Mouse (Mus musculus): ENCODE measurements around the gene Agbl4. TPM values are rescaled to one million over a fixed set of nuclear protein-coding genes. Genes with fewer than 3 reads are reported as not detected.

Agbl4 gene
- polyA plus RNA-seq, 1 experiment, result not detected

- Histone ChIP-seq H3K27me3 (ENCODE audit: control insufficient read depth, insufficient read depth, insufficient read length) (no peaks in the 10 kb centered on the region), H3K4me2 (ENCODE audit: low read depth) (no peak overlapping the region), H3ac (ENCODE audit: control insufficient read depth, insufficient read length) (no peak overlapping the region), H3K4me3 (no peak overlapping the region), H3K79me2 (ENCODE audit: control insufficient read depth, insufficient read depth) (no peaks in the 10 kb centered on the region), H3K36me3 (ENCODE audit: control insufficient read depth, insufficient read depth) (no peaks in the 10 kb centered on the region)
- TF ChIP-seq POLR2AphosphoS2 (IDR thresholded peaks at IDR 0.05; ENCODE audit: insufficient read length, low read depth), result no peak
- TF ChIP-seq TCF12 (IDR thresholded peaks at IDR 0.05; ENCODE audit: insufficient read depth, poor library complexity, severe bottlenecking), result no peak
- no peak for TF ChIP-seq MAX (IDR thresholded peaks at IDR 0.05; ENCODE audit: low read depth)
Observed at GRCm38 (mm10) chr4:111607826-111608500, 1210.5 kb downstream of the Agbl4 start.

GRCm38 (mm10) chr4:111621865-111622264 is 1224.4 kb downstream of the Agbl4 start:
- H3K4me2 ChIP-seq (ENCODE audit: low read depth), result no peak overlapping the region
- TF ChIP-seq MYOD1 (IDR thresholded peaks at IDR 0.05; ENCODE audit: control insufficient read depth in 1 of 3, insufficient read length in 2 of 3, low read depth in 2 of 3), result no peak
- TF ChIP-seq TCF3 (IDR thresholded peaks at IDR 0.05; ENCODE audit: insufficient read length, low read depth), result no peak
- TF ChIP-seq MYOG (IDR thresholded peaks at IDR 0.05; ENCODE audit: control insufficient read depth in 1 of 3, insufficient read depth in 1 of 3, insufficient read length in 2 of 3, low read depth in 2 of 3), result no peak
- no peak for TF ChIP-seq MAX (IDR thresholded peaks at IDR 0.05; ENCODE audit: low read depth)
- TF ChIP-seq POLR2A (IDR thresholded peaks at IDR 0.05; ENCODE audit: insufficient read length, low read depth), result no peak
- no peak for TF ChIP-seq POLR2AphosphoS2 (IDR thresholded peaks at IDR 0.05; ENCODE audit: insufficient read length, low read depth)
- no peak for TF ChIP-seq SRF (IDR thresholded peaks at IDR 0.05; ENCODE audit: control insufficient read depth, insufficient read length, low read depth)
- no peak for TF ChIP-seq CEBPB (IDR thresholded peaks at IDR 0.05; ENCODE audit: insufficient read depth, poor library complexity, severe bottlenecking)
- TF ChIP-seq TCF12 (IDR thresholded peaks at IDR 0.05; ENCODE audit: insufficient read depth, poor library complexity, severe bottlenecking), result no peak
- no peak for TF ChIP-seq E2F4 (IDR thresholded peaks at IDR 0.05; ENCODE audit: insufficient read depth)
- TF ChIP-seq USF1 (IDR thresholded peaks at IDR 0.05; ENCODE audit: low read depth), result no peak
- no peak for TF ChIP-seq REST (IDR thresholded peaks at IDR 0.05; ENCODE audit: insufficient read depth, insufficient read length)
- H3ac ChIP-seq (ENCODE audit: control insufficient read depth, insufficient read length), result no peak overlapping the region
- no peaks in the 10 kb centered on the region for H3K36me3 ChIP-seq (ENCODE audit: control insufficient read depth, insufficient read depth)
- no peaks in the 10 kb centered on the region for H3K27me3 ChIP-seq (ENCODE audit: control insufficient read depth, insufficient read depth, insufficient read length)
- H3K4me3 ChIP-seq, result no peak overlapping the region
- no peaks in the 10 kb centered on the region for H3K79me2 ChIP-seq (ENCODE audit: control insufficient read depth, insufficient read depth)

DNA sequence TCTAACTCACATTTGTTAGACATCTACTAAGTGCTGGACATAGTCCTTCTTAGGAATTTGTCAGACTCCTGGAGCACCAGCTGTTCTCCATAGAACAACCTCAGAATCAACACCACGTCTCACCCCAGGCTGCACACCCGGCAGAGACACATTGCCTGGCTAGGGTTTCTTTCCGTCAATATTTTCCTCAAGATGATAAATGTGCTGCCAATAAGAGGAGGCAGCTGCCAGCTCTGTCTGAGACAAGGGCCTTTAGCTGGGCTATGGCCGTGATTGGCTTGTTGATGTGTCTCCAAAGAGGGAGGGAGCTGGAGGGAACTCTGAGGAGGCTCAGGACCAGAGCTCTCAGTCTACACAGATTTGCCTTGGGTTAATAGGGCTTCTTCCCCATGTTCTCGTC is 1227.5 kb downstream of the Agbl4 start:
- Histone ChIP-seq H3K4me2 (ENCODE audit: low read depth) (no peak overlapping the region), H3K36me3 (ENCODE audit: control insufficient read depth, insufficient read depth) (no peaks in the 10 kb centered on the region), H3ac (ENCODE audit: control insufficient read depth, insufficient read length) (no peak overlapping the region), H3K4me3 (no peak overlapping the region), H3K79me2 (ENCODE audit: control insufficient read depth, insufficient read depth) (no peaks in the 10 kb centered on the region), H3K27me3 (ENCODE audit: control insufficient read depth, insufficient read depth, insufficient read length) (no peaks in the 10 kb centered on the region)
- TF ChIP-seq SRF (IDR thresholded peaks at IDR 0.05; ENCODE audit: control insufficient read depth, insufficient read length, low read depth) (no peak), TCF12 (IDR thresholded peaks at IDR 0.05; ENCODE audit: insufficient read depth, poor library complexity, severe bottlenecking) (no peak), POLR2A (IDR thresholded peaks at IDR 0.05; ENCODE audit: insufficient read length, low read depth) (no peak), MAX (IDR thresholded peaks at IDR 0.05; ENCODE audit: low read depth) (no peak), CEBPB (IDR thresholded peaks at IDR 0.05; ENCODE audit: insufficient read depth, poor library complexity, severe bottlenecking) (no peak), MYOG (IDR thresholded peaks at IDR 0.05; ENCODE audit: control insufficient read depth in 1 of 3, insufficient read depth in 1 of 3, insufficient read length in 2 of 3, low read depth in 2 of 3) (no peak), TCF3 (IDR thresholded peaks at IDR 0.05; ENCODE audit: insufficient read length, low read depth) (no peak), MYOD1 (IDR thresholded peaks at IDR 0.05; ENCODE audit: control insufficient read depth in 1 of 3, insufficient read length in 2 of 3, low read depth in 2 of 3) (no peak)

DNA sequence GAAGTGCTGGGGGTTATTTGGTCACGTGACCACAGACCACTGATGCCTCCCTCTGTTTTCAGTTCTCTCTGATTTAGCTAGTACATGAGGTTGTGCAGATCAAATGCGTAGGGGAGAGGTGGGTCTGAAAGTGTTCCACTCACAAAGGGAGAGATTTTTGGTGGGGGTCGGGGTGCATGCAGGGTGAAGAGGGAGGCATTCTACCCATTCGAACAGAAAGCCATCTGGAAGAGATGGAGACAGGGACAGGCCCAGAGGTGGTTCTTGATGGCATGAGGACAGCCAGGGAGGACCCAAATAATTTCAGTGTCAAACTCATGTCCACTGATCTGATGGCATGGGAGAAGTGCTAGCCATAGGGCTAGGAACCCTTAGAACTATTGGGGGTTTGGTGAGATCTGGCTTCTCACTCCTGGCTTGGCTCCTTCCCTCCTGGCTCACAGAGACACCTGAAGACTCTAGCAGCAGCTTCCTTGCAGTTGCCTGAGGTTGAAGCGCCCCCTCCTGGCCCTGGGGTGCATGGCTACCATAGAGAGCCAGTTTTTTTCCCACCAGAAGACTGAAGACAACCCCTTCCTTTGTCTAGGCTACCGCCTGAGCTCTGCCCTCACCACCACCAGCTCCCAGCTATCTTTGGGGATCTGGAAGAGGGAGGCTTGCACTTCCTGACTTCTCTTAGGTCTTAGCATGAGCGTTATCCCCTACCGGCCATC is 1228.8 kb downstream of the Agbl4 start:
- no peak for TF ChIP-seq SRF (IDR thresholded peaks at IDR 0.05; ENCODE audit: control insufficient read depth, insufficient read length, low read depth)
- no peak for TF ChIP-seq USF1 (IDR thresholded peaks at IDR 0.05; ENCODE audit: low read depth)
- TF ChIP-seq REST (IDR thresholded peaks at IDR 0.05; ENCODE audit: insufficient read depth, insufficient read length), result no peak
- no peak for TF ChIP-seq POLR2A (IDR thresholded peaks at IDR 0.05; ENCODE audit: insufficient read length, low read depth)
- no peak overlapping the region for H3K4me3 ChIP-seq
- no peak overlapping the region for H3ac ChIP-seq (ENCODE audit: control insufficient read depth, insufficient read length)
- H3K27me3 ChIP-seq (ENCODE audit: control insufficient read depth, insufficient read depth, insufficient read length), result no peaks in the 10 kb centered on the region
- H3K4me2 ChIP-seq (ENCODE audit: low read depth), result no peak overlapping the region
- H3K36me3 ChIP-seq (ENCODE audit: control insufficient read depth, insufficient read depth), result no peaks in the 10 kb centered on the region
- H3K79me2 ChIP-seq (ENCODE audit: control insufficient read depth, insufficient read depth), result no peaks in the 10 kb centered on the region

DNA sequence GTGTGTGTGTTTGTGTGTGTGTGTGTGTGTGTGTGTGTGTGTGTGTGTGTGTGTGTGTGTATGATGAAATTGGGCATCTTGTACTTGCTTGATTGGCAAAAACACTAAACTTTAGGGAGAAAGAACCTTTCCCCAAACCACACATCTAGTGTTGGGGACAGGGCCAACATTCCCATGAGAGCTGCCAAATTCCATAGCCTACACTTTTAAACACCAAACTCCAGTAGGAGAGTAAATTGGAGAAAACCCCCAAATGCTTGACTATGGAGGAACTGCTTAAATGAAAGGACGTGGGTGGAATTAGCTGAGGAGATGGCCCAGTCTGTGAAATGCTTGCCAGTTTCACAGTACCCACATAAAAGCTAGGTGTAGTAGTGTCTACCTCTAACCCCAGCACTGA is 1235.2 kb downstream of the Agbl4 start:
- no peak overlapping the region for H3K4me3 ChIP-seq
- H3K79me2 ChIP-seq (ENCODE audit: control insufficient read depth, insufficient read depth), result no peaks in the 10 kb centered on the region
- no peaks in the 10 kb centered on the region for H3K27me3 ChIP-seq (ENCODE audit: control insufficient read depth, insufficient read depth, insufficient read length)
- no peak overlapping the region for H3K4me2 ChIP-seq (ENCODE audit: low read depth)
- no peak overlapping the region for H3ac ChIP-seq (ENCODE audit: control insufficient read depth, insufficient read length)
- no peaks in the 10 kb centered on the region for H3K36me3 ChIP-seq (ENCODE audit: control insufficient read depth, insufficient read depth)
- TF ChIP-seq CEBPB (IDR thresholded peaks at IDR 0.05; ENCODE audit: insufficient read depth, poor library complexity, severe bottlenecking) (no peak), SRF (IDR thresholded peaks at IDR 0.05; ENCODE audit: control insufficient read depth, insufficient read length, low read depth) (no peak), MAX (IDR thresholded peaks at IDR 0.05; ENCODE audit: low read depth) (no peak), USF1 (IDR thresholded peaks at IDR 0.05; ENCODE audit: low read depth) (no peak), POLR2AphosphoS2 (IDR thresholded peaks at IDR 0.05; ENCODE audit: insufficient read length, low read depth) (no peak), MYOD1 (IDR thresholded peaks at IDR 0.05; ENCODE audit: control insufficient read depth in 1 of 3, insufficient read length in 2 of 3, low read depth in 2 of 3) (no peak), TCF12 (IDR thresholded peaks at IDR 0.05; ENCODE audit: insufficient read depth, poor library complexity, severe bottlenecking) (no peak), REST (IDR thresholded peaks at IDR 0.05; ENCODE audit: insufficient read depth, insufficient read length) (no peak), MYOG (IDR thresholded peaks at IDR 0.05; ENCODE audit: control insufficient read depth in 1 of 3, insufficient read depth in 1 of 3, insufficient read length in 2 of 3, low read depth in 2 of 3) (no peak), POLR2A (IDR thresholded peaks at IDR 0.05; ENCODE audit: insufficient read length, low read depth) (no peak)
